18 mouse cellular contexts compared by ENCODE assay signal in genomic region chr3:51830821-51831429, GRCm38 (mm10).
A peak's percentile ranks its signal among the peaks of the same experiment; 100 is the strongest.
DNase-seq lines count a peak whose midpoint lies in the region; ATAC-seq and TF ChIP-seq lines count a peak whose summit lies in the region.
"Had no signal": no experiment of that assay in that cellular context is flagged by ENCODE, and none has a peak within 500 bp of the region (broad histone marks: within the 10 kb centered on the region; RNA-seq: fewer than 3 reads in every experiment).

No protein-coding gene starts in this region.

- no peak overlapping the region for H3K4me2 ChIP-seq in heart, embryonic 13.5 days
- H3K4me2 ChIP-seq: kidney, embryonic 15.5 days; liver, embryonic 15.5 days; midbrain, embryonic 11.5 days had no signal

- H3K9ac ChIP-seq in liver, adult 2 months (ENCODE audit: low read depth, low read length): no peak overlapping the region
- H3K9ac ChIP-seq in heart, embryonic 13.5 days: no peak overlapping the region
- H3K9ac ChIP-seq: kidney, embryonic 15.5 days; liver, embryonic 15.5 days had no signal

- TF ChIP-seq POLR2A in liver, adult 2 months (IDR thresholded peaks at IDR 0.05; ENCODE audit: extremely low read depth, insufficient read depth, low read length): no peak

- no peaks in the 10 kb centered on the region for H3K36me3 ChIP-seq in liver, adult 2 months (ENCODE audit: control insufficient read depth, insufficient read depth, low read length)
- no peaks in the 10 kb centered on the region for H3K36me3 ChIP-seq in heart, embryonic 13.5 days
- H3K36me3 ChIP-seq: liver, embryonic 15.5 days had no signal

- no peaks in the 10 kb centered on the region for H3K9me3 ChIP-seq in heart, embryonic 13.5 days
- H3K9me3 ChIP-seq: kidney, embryonic 15.5 days; liver, embryonic 15.5 days had no signal

- no peak overlapping the region for H3K27ac ChIP-seq in liver, adult 2 months (replicated peaks; ENCODE audit: insufficient read depth, low read depth, low read length)
- peak overlapping the region; percentile 33; the same call in 1 of the 2 replicates for H3K27ac ChIP-seq in heart, embryonic 13.5 days (replicated peaks)
- H3K27ac ChIP-seq: kidney, embryonic 15.5 days; left cerebral cortex, adult 2 months; liver, embryonic 15.5 days had no signal

- no peak for TF ChIP-seq CTCF in liver, adult 2 months (IDR thresholded peaks at IDR 0.05; ENCODE audit: low read depth, low read length)

- peak; percentile 18 for DNase-seq in liver, adult 2 months (ENCODE audit: extremely low read depth, low read depth, low spot score)
- DNase-seq in liver: no peak
- peak; percentile 57 to 71 for DNase-seq in heart, adult 18-20 months
- peak; percentile 65 for DNase-seq in heart, postnatal 4 days
- no peak for DNase-seq in thymus, adult 18-20 months
- DNase-seq in layer of hippocampus, postnatal 36 days: no peak
- DNase-seq: adrenal gland, postnatal 25 days; cerebellum, adult 18-20 months; gastrocnemius, postnatal 10 days; retina, postnatal 1 day had no signal

- no peaks in the 10 kb centered on the region for H3K27me3 ChIP-seq in liver, adult 2 months (ENCODE audit: control insufficient read depth, insufficient read depth, low read length)
- no peaks in the 10 kb centered on the region for H3K27me3 ChIP-seq in heart, embryonic 13.5 days (replicated peaks)
- H3K27me3 ChIP-seq: kidney, embryonic 15.5 days; liver, embryonic 15.5 days; Patski had no signal

- 51% methylated on average over 9 of the region's 9 CpGs for WGBS in liver, adult 2 months
- WGBS in heart, embryonic 13.5 days: 42% methylated on average over 9 of the region's 9 CpGs

- ATAC-seq in heart, embryonic 13.5 days (ENCODE audit: extremely low read depth, insufficient number of reproducible peaks, low FRiP score, low TSS enrichment): peak; percentile 54; the same call in 1 of the 2 replicates
- ATAC-seq: activated CD4-positive, CD25-positive, alpha-beta regulatory T cell, adult 4 months; Patski had no signal

- no peaks in the 10 kb centered on the region for H3K79me2 ChIP-seq in liver, adult 2 months (ENCODE audit: control insufficient read depth, insufficient read depth, low read length)

- H3K4me1 ChIP-seq in liver, adult 2 months (ENCODE audit: control insufficient read depth, insufficient read depth, low read length): no peaks in the 10 kb centered on the region
- H3K4me1 ChIP-seq in heart, embryonic 13.5 days: peaks cover 15% of the 10 kb centered on the region
- H3K4me1 ChIP-seq: liver, embryonic 15.5 days had no signal

- H3K4me3 ChIP-seq in liver, adult 2 months (ENCODE audit: insufficient read depth, low read depth, low read length): no peak overlapping the region
- no peak overlapping the region for H3K4me3 ChIP-seq in heart, embryonic 13.5 days
- H3K4me3 ChIP-seq: erythroblast, embryonic 14.5 days; kidney, embryonic 15.5 days; left cerebral cortex, adult 2 months; liver, embryonic 15.5 days had no signal

Comparison
In these comparisons a context has a peak if more than half of its experiments do, and no peak if none do; other contexts are left out.
1. DNase-seq: peak in liver, adult 2 months (single experiment), heart, adult 18-20 months (2 of 2) and heart, postnatal 4 days (single experiment); none in liver (single experiment), thymus, adult 18-20 months (0 of 2) and layer of hippocampus, postnatal 36 days (0 of 2).